Mouse (Mus musculus): ENCODE data around the gene Nlk.

DNA sequence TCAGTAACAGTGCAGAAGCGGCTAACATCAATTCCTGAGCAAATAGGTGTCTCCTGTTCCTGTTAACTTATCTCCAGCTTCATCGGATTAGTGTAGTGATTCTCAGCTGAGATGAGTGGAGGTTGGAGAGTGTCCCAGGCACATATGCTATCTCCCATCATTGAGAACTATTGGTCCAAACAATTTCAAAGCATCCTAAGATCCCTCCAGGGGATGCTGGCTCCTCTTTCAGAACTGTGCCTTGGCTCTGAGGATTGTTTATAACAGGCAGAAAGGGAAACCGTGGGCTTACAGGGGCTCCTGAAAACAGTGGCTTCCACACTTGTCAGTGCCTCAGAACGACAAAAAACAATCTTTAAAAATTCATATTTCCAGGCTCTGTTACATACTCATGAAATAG is 30.9 kb upstream of the Nlk start:
- no peak for TF ChIP-seq CTCF (IDR thresholded peaks at IDR 0.05; ENCODE audit: extremely low read depth, insufficient read length, insufficient replicate concordance, low read depth, low read length)
- TF ChIP-seq POLR2A (IDR thresholded peaks at IDR 0.05; ENCODE audit: low read depth, low read length): no peak
